Mouse (Mus musculus) erythroblast, embryonic 14.5 days (primary cell): ENCODE results near the gene Add3.

Experiments used
- GATA1 ChIP-seq: IDR thresholded peaks from 2 replicates; pipeline ENCODE4 v1.6.1; 2012; ENCODE audit warnings: low read length, inconsistent platforms, mixed read lengths
- TAL1 ChIP-seq: IDR thresholded peaks from 3 replicates; pipeline ENCODE4 v1.6.1; 2012; ENCODE audit warnings: low read length, inconsistent platforms, mixed read lengths

DNA sequence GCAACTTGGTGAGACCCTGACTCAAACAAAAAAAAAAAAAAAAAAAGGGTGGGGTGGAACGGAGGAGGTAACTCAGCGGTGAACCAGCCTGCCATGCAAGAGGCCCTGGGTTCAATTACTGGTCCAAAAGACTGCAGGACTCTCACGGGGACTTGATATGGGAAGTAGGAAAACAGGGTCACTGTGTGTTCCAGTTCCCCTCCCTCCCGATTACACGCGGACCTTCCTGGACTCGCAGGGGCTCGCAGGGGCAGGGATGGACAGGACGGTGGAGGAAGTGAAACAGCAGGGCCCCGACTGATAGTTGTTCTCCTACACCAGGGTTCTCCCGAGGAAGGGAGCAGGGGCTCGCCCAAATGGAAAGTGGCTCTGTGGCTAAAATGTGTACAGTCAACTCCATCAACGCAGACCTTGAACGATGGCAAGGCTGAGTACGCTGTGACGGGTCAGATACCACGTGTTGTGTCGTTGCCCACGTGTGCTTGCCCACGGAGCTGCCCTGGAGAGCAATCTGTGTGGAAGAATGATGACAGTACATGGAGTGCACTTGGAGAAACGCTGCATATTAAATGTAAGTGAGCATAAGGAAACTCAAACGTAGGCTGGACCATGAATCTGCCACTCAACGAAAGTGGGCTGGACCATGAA lies 133.7 kb downstream of the Add3 start:
- TF ChIP-seq TAL1, result no peak
- TF ChIP-seq GATA1, result no peak
